Mouse (Mus musculus): ENCODE measurements at regions not wholly inside any gene's neighbourhood (a gene's known extent, or its start where the extent isn't known, plus 50 kb on each side); places are given as distances from the start of the nearest gene placed in this dataset.

GRCm38 (mm10) chr6:54765715-54766114 is 51.0 kb upstream of the Znrf2 start:
- 83% methylated on average over 2 of the region's 2 CpGs for WGBS
- no peak overlapping the region for H3K9ac ChIP-seq (ENCODE audit: low read length)
- no peak overlapping the region for H3K4me3 ChIP-seq (ENCODE audit: low read depth, low read length)
- H3K9me3 ChIP-seq (ENCODE audit: control insufficient read depth, low read length), result no peaks in the 10 kb centered on the region
- H3K4me1 ChIP-seq (replicated peaks; ENCODE audit: control insufficient read depth, insufficient read depth, low read length), result no peaks in the 10 kb centered on the region
- no peak for DNase-seq (ENCODE audit: low spot score)
- no peaks in the 10 kb centered on the region for H3K36me3 ChIP-seq (ENCODE audit: control insufficient read depth, insufficient read depth, low read length)
- H3K27ac ChIP-seq (ENCODE audit: low read depth, low read length), result no peak overlapping the region
- H3K4me2 ChIP-seq (ENCODE audit: low read depth, low read length, severe bottlenecking), result no peak overlapping the region
- no peaks in the 10 kb centered on the region for H3K27me3 ChIP-seq (ENCODE audit: control insufficient read depth, insufficient read depth, low read length)
- ATAC-seq (replicated peaks; ENCODE audit: low FRiP score), result no peak

GRCm38 (mm10) chr6:54766485-54767112 is 50.1 kb upstream of the Znrf2 start:
- no peak for ATAC-seq (replicated peaks; ENCODE audit: low FRiP score)
- H3K9me3 ChIP-seq (ENCODE audit: control insufficient read depth, low read length), result no peaks in the 10 kb centered on the region
- H3K4me2 ChIP-seq (ENCODE audit: low read depth, low read length, severe bottlenecking), result no peak overlapping the region
- DNase-seq (ENCODE audit: low spot score), result no peak
- H3K36me3 ChIP-seq (ENCODE audit: control insufficient read depth, insufficient read depth, low read length), result no peaks in the 10 kb centered on the region
- no peak overlapping the region for H3K4me3 ChIP-seq (ENCODE audit: low read depth, low read length)
- H3K27ac ChIP-seq (ENCODE audit: low read depth, low read length), result no peak overlapping the region
- H3K27me3 ChIP-seq (ENCODE audit: control insufficient read depth, insufficient read depth, low read length), result no peaks in the 10 kb centered on the region
- 83% methylated on average over 5 of the region's 5 CpGs for WGBS
- no peaks in the 10 kb centered on the region for H3K4me1 ChIP-seq (replicated peaks; ENCODE audit: control insufficient read depth, insufficient read depth, low read length)
- H3K9ac ChIP-seq (ENCODE audit: low read length), result no peak overlapping the region

Data from forebrain, embryonic 11.5 days (tissue).